Mouse (Mus musculus): ENCODE data around the gene Tenm2. TPM values are rescaled to one million over a fixed set of nuclear protein-coding genes. Genes with fewer than 3 reads are reported as not detected.

Tenm2 gene
- total and polyA plus RNA-seq, 3 experiments, result not detected

DNA sequence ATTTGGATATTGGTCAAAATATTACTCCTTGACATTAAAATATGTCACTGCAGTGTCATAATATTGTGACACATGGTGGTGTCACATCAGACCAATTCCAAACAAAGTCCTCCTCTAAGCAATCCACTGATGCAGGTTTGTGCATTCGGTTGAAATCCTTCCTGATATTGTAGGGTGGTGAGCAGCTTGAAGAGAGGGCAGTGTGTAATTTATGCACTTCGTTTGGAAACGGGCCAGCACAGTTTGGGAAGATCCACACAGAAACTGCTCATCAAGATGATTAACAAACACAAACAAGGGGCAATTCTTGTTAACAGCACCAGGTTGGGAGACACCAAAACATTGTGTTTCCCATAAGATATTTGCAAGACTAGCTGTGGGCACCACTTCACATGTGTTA lies 508.0 kb downstream of the Tenm2 start:
- Histone ChIP-seq H3K4me1 (ENCODE audit: control insufficient read depth in 1 of 2, insufficient read depth in 2 of 2, low read length in 2 of 2) (no peaks in the 10 kb centered on the region), H3K27me3 (ENCODE audit: control insufficient read depth in 1 of 2, insufficient read depth in 2 of 2, low read length in 2 of 2) (no peaks in the 10 kb centered on the region), H3K4me3 (ENCODE audit: control insufficient read depth in 1 of 2, insufficient read depth in 1 of 2, low read depth in 2 of 2, low read length in 2 of 2) (no peak overlapping the region), H3K79me2 (ENCODE audit: control insufficient read depth, insufficient read depth, low read length, poor library complexity) (no peaks in the 10 kb centered on the region), H3K9ac (ENCODE audit: control insufficient read depth, low read depth, low read length, poor library complexity, severe bottlenecking) (no peak overlapping the region), H3K36me3 (ENCODE audit: control insufficient read depth in 1 of 2, insufficient read depth in 2 of 2, low read length in 2 of 2) (no peaks in the 10 kb centered on the region), H3K9me3 (replicated peaks; ENCODE audit: insufficient read depth, low read length) (no peaks in the 10 kb centered on the region), H3K27ac (ENCODE audit: control insufficient read depth, low read depth, low read length) (no peak overlapping the region)
- no peak for DNase-seq (ENCODE audit: low read depth, low spot score)
- no peak for TF ChIP-seq SMC3 (IDR thresholded peaks at IDR 0.05; ENCODE audit: low read depth, low read length)
- no peak for TF ChIP-seq BHLHE40 (IDR thresholded peaks at IDR 0.05; ENCODE audit: borderline replicate concordance, low read depth, low read length)
- TF ChIP-seq UBTF (IDR thresholded peaks at IDR 0.05; ENCODE audit: borderline replicate concordance, insufficient read depth, low read depth, low read length), result no peak
- TF ChIP-seq TAL1 (IDR thresholded peaks at IDR 0.05; ENCODE audit: low read length), result no peak
- TF ChIP-seq POLR2AphosphoS2 (IDR thresholded peaks at IDR 0.05; ENCODE audit: low read length), result no peak
- TF ChIP-seq MXI1 (IDR thresholded peaks at IDR 0.05; ENCODE audit: low read depth, low read length), result no peak
- TF ChIP-seq KAT2A (conservative IDR thresholded peaks at IDR 0.05; ENCODE audit: low read depth, low read length), result no peak
- TF ChIP-seq USF2 (IDR thresholded peaks at IDR 0.05; ENCODE audit: borderline replicate concordance in 1 of 2, insufficient read depth in 1 of 2, low read depth in 1 of 2, low read length in 2 of 2), result no peak
- TF ChIP-seq TBP (IDR thresholded peaks at IDR 0.05; ENCODE audit: low read depth, low read length), result no peak
- TF ChIP-seq ZC3H11A (IDR thresholded peaks at IDR 0.05; ENCODE audit: low read depth, low read length), result no peak
- TF ChIP-seq HCFC1 (IDR thresholded peaks at IDR 0.05; ENCODE audit: low read depth, low read length), result no peak
- no peak for TF ChIP-seq ELF1 (IDR thresholded peaks at IDR 0.05; ENCODE audit: low read depth, low read length)
- no peak for TF ChIP-seq GABPA (IDR thresholded peaks at IDR 0.05; ENCODE audit: low read depth, low read length)

DNA sequence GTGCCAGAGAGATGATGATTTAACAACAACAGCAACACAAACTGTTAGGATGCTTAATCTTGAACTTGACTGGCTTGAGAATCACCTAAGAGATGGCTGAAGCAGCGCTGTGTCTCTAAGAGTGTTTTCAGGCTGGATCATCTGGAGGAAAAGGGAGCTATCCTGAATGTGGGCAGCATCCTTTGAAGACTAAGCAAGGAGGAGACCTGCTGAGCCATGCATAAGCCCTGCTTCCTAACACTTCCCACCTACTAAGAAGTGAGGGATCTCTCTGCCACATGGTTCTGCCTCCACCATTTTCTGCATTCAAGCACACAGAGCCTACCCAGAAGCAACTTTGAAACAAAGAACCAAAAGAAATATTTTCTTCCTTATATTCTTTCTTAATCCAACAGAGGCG lies 532.9 kb downstream of the Tenm2 start:
- DNase-seq (ENCODE audit: low read depth, low spot score), result no peak
- H3K9ac ChIP-seq (ENCODE audit: control insufficient read depth, low read depth, low read length, poor library complexity, severe bottlenecking), result no peak overlapping the region
- H3K27ac ChIP-seq (ENCODE audit: control insufficient read depth, low read depth, low read length), result no peak overlapping the region
- no peak for TF ChIP-seq USF1 (IDR thresholded peaks at IDR 0.05; ENCODE audit: low read depth, low read length)
- TF ChIP-seq GABPA (IDR thresholded peaks at IDR 0.05; ENCODE audit: low read depth, low read length), result no peak
- no peak for TF ChIP-seq MAFK (IDR thresholded peaks at IDR 0.05; ENCODE audit: borderline replicate concordance, low read depth, low read length)
- no peak for TF ChIP-seq E2F4 (IDR thresholded peaks at IDR 0.05; ENCODE audit: borderline replicate concordance, low read depth, low read length)
- TF ChIP-seq POLR2AphosphoS2 (IDR thresholded peaks at IDR 0.05; ENCODE audit: low read length), result no peak
- no peak for TF ChIP-seq SIN3A (IDR thresholded peaks at IDR 0.05; ENCODE audit: low read length)
- no peak for TF ChIP-seq TAL1 (IDR thresholded peaks at IDR 0.05; ENCODE audit: low read length)
- H3K27me3 ChIP-seq (ENCODE audit: control insufficient read depth in 1 of 2, insufficient read depth in 2 of 2, low read length in 2 of 2), result no peaks in the 10 kb centered on the region
- H3K4me3 ChIP-seq (ENCODE audit: control insufficient read depth in 1 of 2, insufficient read depth in 1 of 2, low read depth in 2 of 2, low read length in 2 of 2), result no peak overlapping the region
- no peaks in the 10 kb centered on the region for H3K4me1 ChIP-seq (ENCODE audit: control insufficient read depth in 1 of 2, insufficient read depth in 2 of 2, low read length in 2 of 2)
- no peaks in the 10 kb centered on the region for H3K36me3 ChIP-seq (ENCODE audit: control insufficient read depth in 1 of 2, insufficient read depth in 2 of 2, low read length in 2 of 2)
- H3K9me3 ChIP-seq (replicated peaks; ENCODE audit: insufficient read depth, low read length), result no peaks in the 10 kb centered on the region
- no peaks in the 10 kb centered on the region for H3K79me2 ChIP-seq (ENCODE audit: control insufficient read depth, insufficient read depth, low read length, poor library complexity)

Measured in MEL (cell line).